Mouse (Mus musculus): Measurements from ENCODE around the gene Ky. TPM values are rescaled to one million over a fixed set of nuclear protein-coding genes. Genes with fewer than 3 reads are reported as not detected.

Ky gene
- total RNA-seq, 4 experiments from 2014 or later = 1.7 to 5.1 (median 2.1) TPM

DNA sequence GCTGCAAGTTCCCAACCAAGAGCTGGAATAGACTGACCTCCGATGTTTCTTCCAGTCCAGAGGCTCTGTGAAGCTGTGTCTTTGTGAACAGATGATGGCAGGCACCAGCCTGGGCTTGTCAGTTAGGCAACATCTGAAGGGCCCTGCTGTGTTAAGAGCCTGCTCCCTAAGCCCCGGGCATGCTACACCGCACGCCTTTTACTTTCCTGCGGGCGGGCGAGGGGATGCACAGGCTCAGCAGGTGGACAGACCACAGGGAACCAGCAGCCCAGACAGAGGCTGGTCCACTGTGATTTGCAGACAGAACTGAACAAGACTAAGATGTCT is 41.4 kb downstream of the Ky start:
- no peak for DNase-seq (ENCODE audit: low spot score in 2 of 2)

DNA sequence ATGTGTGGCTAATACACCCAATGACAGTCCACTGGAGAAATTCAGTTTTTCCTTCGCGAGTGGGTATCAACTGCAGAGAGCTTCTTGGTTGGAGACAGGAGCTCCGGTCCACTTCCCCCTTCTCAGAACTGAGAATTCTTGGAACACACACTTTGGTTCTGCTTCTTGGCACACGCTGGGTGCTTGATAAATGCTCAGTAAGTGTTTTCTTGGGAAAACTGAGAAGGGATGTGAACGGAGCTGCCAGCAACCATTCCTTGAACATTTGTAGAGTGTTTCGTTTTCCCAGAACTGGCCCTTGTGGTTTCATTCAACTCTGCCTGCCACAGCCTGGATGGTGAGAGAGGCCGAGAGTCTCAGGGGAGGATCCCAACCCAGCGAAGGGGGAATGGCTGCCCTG is 43.7 kb downstream of the Ky start:
- DNase-seq (ENCODE audit: low spot score in 2 of 2) = no peak

DNA sequence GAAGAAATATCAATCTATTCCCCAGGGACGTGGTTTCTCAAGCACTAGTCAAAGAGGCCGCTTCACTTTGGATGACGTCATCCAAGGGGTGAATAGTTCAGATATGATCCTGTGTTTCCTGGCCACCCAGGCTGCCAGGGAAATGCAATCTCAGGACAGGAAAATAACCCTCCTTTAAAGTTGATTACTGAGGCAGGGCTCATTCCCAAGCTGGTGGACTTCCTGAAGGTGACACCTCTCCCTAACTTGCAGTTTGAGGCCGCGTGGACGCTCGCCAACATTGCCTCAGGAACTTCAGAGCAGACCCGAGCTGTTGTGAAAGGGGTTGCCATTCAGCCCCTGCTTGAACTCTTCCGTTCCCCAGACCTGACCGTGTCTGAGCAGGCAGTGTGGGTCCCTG is 46.2 kb downstream of the Ky start:
- no peak for DNase-seq (ENCODE audit: low spot score in 2 of 2)

DNA sequence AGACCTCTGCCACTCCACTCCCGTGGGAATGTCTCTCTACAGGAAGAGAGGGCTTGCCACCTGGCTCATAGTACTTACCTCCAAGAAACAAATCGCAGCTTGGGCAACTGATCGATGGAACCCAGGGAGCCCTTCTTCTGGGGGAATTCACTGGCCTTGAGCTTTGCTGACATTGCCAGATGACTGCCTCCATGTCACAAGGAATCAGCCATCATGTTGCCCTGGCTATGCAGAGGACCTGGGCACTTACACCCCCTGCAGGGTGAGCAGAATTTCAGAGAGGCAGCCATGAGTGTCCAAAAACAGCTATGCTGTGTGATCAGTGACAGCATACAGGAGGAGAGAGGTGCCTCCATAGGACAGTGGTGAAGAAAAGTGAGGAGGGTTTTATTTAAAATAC is 48.2 kb downstream of the Ky start:
- no peak for DNase-seq (ENCODE audit: low spot score in 2 of 2)

DNA sequence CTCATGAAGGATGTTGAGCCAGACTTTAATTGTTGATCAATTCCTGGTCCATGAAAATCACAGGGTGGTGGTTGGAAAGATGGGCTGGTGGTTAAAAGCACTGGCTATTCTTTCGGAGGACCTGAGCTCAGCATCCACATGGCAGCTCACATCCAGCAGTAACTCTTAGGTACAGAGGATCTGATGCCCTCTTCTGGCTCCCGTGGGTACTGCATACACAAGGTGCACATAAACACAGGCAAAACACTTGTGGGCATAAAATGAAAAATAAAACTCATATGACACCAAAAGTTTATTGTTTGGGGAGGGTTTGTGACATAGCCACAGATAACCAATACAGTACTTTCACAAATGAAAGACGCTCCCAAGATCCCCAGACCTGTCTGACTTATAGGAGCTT is 52.9 kb downstream of the Ky start:
- no peak for DNase-seq (ENCODE audit: low spot score in 2 of 2)

DNA sequence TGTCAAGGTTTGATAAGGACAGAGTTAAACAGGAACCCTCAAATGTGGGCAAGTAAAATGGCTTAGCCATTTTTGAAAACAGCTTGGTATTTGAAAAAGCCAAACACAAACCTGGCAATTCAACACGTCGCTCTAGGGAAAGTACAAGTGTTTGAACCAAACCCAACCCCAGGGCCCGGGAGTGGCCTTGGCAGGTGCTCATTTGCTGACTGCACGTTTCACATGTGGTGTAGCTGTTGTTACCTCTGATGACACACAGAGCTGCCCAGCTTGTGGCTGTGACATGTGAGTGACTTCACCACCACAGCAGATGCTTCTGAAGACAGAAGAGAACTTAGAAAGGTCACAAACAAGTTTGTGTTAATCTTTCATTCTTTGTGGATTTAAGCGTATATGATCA is 67.3 kb downstream of the Ky start:
- DNase-seq (ENCODE audit: low spot score in 2 of 2) = no peak

DNA sequence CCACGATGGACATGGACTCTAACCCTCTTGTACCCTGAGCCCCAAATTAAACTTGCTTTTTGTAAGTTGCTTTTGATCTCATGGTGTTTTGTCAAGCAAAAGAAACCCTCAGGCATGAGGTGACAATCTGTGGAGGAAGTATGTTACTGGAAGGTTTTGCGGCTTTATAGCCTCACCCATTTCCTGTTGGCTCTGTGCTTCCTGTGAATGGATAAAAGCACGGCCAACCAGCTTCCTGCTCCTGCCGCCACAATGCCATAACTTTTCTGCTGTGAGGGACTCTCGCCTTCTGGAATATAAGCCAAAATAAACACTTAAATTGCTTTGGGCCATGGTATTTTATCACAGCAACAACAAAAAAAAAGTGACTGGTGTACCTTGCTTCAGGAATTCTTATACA is 71.9 kb downstream of the Ky start:
- DNase-seq (ENCODE audit: low spot score in 2 of 2) = no peak

DNA sequence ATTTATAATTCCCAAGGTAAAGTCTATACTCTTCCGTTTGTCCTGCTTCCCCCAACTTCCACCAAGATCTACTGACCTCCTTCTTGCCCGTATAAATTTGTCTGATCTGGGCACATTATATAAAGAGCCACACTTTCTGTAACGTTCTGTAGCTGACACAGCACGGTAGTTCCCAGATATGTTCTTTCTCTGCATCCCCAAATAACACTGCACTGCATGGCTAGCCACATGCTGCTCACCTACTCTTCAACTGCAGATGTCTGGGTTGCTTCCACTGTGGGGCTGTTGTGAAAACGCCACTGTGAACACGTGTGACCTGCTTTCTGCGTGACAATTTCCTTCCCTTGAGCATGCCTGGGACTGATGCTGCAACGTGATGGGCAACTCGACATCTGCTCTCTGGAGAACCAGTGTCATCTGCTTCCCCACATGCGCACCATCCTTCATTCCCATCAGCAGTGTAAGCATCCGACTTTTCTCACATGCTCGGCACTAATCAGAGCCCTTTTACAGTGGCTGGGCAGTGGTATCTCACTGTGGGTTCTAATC is 76.4 kb downstream of the Ky start:
- DNase-seq (ENCODE audit: low spot score in 2 of 2) = peak in 1 of 2 experiments; percentile 18

DNA sequence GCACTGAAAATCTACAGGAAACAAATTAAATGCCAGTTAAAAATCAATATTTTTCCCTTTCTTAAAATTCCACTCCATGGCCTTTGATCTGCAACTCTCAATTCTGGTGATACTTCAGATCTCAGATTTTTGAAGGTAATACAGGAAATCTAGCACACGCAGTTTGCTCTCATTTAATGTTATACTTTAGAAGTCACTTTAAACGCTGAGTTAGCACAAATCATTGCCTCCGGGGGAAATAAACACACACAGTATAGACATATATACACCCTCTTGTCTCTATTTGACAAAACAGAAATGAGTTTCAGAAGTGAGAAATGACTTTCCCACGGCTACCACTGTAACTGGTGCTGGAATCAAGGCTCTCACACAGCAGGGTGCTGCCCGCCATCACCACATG is 81.8 kb downstream of the Ky start:
- DNase-seq (ENCODE audit: low spot score in 2 of 2) = no peak

DNA sequence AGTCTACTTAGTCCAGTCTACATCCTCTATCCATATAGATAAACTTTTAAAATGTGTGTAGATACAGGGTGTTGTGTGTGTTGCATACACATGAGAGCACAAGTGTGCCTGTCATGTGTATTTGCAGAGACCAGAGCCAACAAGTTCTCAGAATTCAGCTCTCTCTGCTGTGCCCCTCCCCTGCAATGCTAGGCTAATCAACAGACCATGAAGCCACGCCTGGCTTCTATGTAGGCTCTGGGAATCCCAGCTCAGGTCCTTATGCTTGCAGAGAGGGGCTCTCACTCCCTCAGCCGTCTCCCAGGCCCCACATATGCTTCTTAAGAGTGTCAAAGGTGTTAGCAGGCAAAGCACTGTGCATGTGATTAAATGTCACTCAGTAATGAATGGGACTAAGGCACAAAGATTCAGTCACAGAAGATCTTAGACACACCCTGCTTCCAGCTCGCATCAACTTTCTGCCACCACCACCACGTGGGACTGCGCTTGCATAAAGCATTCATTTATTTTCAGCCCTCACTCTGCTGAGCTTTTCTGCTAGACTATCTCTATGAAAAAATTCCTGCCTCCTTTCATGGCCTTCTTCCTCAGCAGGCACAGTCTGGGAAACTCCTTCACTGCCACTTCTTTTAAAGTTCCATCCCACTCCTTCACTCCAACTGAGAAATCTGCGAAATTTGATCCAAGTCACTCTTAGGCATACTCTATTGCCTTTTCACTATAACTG is 89.3 kb downstream of the Ky start:
- DNase-seq (ENCODE audit: low spot score in 2 of 2) = no peak

Other genes starting within 250 kb of the Ky start
- gene Ephb1, start 151.1 kb upstream of the Ky start, total RNA-seq (2022) = 10 to 100 TPM; 30.7 to 39.9 (median 35.9) TPM
- gene Anapc13, start 120.5 kb downstream of the Ky start, total RNA-seq (2022) = 100 to 1,000 TPM; 113 to 133 (median 120) TPM
- 10 to 100 TPM; 29.6 to 40.8 (median 32.6) TPM for gene Cep63, start 120.8 kb downstream of the Ky start, total RNA-seq (2022)
- 10 to 100 TPM; 16.5 to 25.1 (median 18.6) TPM for gene Amotl2, start 210.9 kb downstream of the Ky start, total RNA-seq (2022)

All from left cerebral cortex, adult 8-10 months (tissue).